Mouse (Mus musculus) megakaryocyte progenitor cell, adult 5-6 weeks (primary cell): ENCODE data around the gene Adam11. TPM values are rescaled to one million over a fixed set of nuclear protein-coding genes. Genes with fewer than 3 reads are reported as not detected.

Experiments used
- ATAC-seq: replicated peaks from 2 replicates; pipeline ENCODE4 v1.8.0; 2016; ENCODE audit warnings: mild to moderate bottlenecking, moderate TSS enrichment, inconsistent platforms; ENCODE audit not compliant: poor library complexity
- total RNA-seq, 2 experiments: library from RNA; stranded (forward) in 1 of 2; stranded (reverse) in 1 of 2; fragments of 157-497, 149-512 nt in 1 of 2; fragments of 200-1000 nt in 1 of 2; gene quantifications; 2 replicates each; pipeline versions ENCODE4 v1.2.3 to v1.2.4; 2015 to 2017

The Adam11 gene
- total RNA-seq, 2 experiments from 2014 or later = 2.9 TPM; not detected in 1

- ATAC-seq = peak; percentile 18
Observed at GRCm38 (mm10) chr11:102753591-102754324, 7.5 kb upstream of the Adam11 start.

DNA sequence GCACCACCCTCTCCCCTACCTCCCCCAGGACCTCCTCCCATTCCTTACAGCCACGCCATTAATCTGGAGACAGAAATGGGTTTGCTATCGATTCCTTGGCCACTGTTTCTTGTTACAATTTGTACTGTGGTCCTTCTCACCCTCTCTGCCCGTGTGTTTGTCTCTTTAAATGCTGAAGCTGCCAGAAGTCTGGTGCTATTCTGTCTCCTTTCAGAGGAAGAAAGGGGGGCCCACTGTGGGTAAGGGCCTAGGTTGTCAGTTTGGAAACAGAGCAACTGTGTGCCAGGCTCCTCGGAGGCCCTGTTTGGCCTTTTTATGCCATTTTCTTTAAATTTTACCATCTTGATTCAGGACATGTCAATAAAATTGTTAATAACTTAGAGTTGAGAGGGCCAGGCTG, 6.8 kb upstream of the Adam11 start:
- ATAC-seq = no peak

GRCm38 (mm10) chr11:102755391-102755790, 5.8 kb upstream of the Adam11 start:
- ATAC-seq = no peak

GRCm38 (mm10) chr11:102758977-102759376, 2.3 kb upstream of the Adam11 start:
- peak; percentile 67 for ATAC-seq

DNA sequence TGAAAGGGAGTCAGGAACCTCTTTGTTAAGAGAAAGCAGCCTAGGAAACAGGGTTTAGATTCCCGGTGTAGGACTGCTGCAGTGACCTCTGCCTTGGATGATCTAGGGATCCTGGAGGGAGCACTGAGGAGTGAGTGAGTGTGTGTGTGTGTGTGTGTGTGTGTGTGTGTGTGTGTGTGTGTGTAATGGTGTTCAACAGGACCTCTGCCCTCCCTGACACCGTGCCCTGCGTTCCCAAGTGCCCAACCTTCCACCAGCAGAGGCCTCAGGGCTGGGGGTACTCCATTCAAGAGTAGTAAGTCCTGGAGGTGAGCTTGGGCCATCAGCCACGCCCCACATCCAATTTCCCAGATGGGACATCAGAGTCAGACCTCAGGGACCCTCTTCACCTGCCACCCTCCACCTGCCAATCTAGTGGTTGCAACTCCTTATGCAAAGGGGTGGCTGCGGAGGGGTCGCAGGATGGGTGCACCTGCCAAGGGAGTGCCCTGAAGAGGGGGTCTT, 382 bp upstream of the Adam11 start:
- no peak for ATAC-seq

DNA sequence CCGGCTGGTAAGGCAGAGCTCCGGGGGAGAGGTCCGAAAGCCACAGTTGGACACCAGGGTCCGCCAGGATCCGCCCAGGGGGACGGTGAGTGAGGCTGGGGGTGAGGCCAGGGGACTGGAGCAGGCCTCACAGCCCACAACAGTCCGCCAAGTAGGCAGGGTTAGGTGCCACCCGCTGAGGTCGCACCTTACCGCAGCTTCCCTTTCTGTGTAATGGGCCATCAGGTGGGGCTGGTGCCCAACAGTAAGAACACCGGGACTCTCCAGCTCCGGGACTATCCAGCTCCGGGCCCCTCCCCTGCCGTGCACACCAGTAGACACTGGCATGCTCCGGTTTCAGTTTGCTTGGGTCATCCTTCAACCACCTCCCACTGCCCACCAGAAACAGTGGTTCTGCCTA, 1.0 kb downstream of the Adam11 start:
- peak; percentile 63 for ATAC-seq

- no peak for ATAC-seq
Observed at GRCm38 (mm10) chr11:102763009-102763767, 1.9 kb downstream of the Adam11 start.

- no peak for ATAC-seq
Observed at GRCm38 (mm10) chr11:102765416-102765815, 4.2 kb downstream of the Adam11 start.

DNA sequence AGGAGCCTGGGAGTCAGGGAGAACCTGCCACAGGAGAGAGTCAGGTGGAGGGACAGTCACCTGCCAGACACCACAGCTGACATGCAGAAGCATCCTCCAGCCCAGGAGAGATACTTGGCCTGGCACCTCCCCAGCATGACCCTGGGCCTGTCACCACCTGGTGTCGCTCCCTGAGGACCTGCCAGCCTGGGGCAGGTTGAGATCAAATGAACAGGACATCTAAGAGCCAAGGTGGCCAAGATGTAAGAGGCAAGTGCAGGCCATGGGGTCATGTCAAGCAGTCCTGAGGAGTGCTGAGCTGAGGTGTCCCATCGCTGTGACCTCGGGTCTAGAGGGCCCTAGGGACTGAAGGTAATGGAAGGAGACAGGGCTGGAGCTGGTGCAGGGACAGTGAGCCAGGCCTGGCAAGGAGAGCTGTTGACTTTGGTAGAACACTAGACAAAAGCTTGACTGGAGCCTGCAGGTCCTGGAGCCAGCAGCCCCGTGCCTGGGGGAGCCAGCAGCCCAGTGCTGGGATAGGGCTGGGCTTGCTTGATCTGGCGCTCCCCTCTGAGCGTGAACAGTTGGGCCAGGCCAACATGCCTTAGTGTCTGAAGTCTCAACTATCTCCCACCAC, 5.9 kb downstream of the Adam11 start:
- ATAC-seq = no peak

GRCm38 (mm10) chr11:102769141-102769540, 7.9 kb downstream of the Adam11 start:
- no peak for ATAC-seq

- no peak for ATAC-seq
Observed at GRCm38 (mm10) chr11:102769993-102770661, 8.9 kb downstream of the Adam11 start.

DNA sequence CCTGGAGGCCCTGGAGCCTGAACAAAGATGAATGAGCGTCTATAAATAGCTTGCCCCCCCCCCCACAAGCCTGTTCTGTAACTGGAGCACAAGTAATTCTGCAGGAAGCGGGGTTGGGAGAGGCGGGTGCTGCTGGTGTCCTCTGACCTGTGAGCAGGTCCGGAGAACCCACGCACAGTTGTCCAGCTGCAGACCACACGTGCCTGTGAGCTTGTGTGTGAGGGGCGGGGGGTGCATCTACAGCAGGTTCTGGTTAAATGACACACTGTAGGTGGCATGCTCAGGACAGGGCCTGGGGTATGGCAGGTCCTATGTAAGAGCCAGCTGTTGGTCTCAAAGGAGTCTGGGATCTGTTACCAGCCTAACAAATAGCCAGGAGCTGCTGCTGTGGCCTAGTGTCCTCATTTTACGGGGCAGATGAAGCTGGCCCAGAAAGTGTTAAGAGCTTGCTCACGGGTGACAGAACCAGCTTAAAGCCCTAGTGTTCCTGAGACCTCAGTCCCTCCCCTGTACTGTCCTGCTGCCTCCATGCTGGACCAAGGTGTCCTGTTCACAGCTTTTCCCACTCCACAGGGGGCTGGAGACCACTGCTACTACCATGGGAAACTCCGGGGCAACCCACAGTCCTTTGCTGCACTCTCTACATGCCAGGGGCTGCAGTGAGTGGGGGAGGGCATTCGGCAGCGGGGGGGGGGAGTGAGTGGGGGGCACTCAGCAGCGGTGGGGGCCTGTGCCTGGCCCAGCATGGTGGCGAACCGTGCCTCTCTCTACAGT, 9.6 kb downstream of the Adam11 start:
- no peak for ATAC-seq

DNA sequence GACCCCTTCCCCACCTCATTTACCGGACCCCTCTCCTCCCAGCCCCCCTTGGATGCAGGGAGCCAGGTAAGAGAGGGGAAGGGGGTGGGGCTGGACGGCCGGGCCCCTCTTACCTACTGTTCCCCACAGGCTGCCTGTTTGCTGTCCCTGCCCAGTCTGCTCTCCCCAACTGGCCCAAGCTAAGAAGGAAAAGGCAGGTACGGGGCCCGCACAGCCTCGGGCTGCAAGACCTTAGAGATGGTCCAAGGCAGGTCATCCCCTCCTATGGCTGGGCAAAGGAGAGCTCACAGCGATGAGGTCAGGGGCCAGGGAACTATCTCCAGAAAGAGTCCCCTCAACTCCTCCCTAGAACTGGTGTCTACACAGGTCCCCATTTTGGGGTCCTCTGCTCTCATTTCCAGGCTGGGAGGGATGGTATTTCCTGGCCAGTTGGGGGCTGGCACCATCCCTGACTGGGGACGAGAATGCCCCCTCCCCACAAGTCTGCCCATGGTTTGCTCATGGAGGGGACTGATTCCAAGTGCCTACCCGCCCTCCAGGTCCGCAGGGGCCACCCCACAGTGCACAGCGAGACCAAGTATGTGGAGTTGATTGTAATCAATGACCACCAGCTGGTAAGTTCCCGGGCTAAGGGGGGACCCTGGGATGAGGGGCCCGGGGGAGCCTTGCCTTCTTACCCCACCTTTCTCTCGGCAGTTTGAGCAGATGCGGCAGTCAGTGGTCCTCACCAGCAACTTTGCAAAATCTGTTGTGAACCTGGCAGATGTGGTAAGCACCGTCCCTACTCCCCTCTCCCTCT, 10.9 kb downstream of the Adam11 start:
- no peak for ATAC-seq

DNA sequence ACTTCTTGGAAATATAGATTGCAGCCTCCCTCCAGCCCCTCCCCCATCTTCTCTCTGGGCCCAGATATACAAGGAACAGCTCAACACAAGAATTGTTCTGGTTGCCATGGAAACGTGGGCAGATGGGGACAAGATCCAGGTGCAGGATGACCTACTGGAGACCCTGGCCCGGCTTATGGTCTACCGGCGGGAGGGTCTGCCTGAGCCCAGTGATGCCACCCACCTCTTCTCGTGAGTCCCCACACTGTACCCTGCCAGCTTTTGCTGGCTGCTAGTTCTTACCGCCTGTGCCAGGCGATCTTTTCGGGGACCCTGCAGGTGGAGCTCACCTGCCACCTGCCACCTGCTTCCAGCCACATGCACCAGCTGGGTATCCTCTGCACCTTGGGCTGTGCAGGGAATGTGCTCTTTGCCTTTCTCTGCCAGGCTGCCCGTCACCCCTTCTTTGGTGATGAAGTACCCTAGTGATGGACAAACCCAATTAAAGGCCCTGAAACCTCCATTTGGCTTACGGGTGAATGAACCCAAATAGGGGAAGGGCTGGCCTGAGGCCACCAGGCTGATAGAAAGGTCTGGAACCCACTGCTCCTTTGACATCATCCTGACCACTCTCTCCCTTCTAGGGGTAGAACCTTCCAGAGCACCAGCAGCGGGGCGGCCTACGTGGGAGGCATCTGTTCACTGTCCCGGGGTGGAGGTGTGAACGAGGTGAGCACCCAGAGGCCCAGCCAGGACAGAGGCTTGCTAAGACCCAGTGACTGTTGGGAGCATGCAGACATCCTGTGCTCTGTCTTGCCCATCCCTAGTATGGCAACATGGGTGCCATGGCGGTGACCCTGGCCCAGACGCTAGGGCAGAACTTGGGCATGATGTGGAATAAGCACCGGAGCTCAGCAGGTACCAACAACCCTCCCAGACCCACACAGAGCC, 11.8 kb downstream of the Adam11 start:
- ATAC-seq = no peak

- peak; percentile 88 for ATAC-seq
Observed at GRCm38 (mm10) chr11:102773713-102774611, 12.7 kb downstream of the Adam11 start.

DNA sequence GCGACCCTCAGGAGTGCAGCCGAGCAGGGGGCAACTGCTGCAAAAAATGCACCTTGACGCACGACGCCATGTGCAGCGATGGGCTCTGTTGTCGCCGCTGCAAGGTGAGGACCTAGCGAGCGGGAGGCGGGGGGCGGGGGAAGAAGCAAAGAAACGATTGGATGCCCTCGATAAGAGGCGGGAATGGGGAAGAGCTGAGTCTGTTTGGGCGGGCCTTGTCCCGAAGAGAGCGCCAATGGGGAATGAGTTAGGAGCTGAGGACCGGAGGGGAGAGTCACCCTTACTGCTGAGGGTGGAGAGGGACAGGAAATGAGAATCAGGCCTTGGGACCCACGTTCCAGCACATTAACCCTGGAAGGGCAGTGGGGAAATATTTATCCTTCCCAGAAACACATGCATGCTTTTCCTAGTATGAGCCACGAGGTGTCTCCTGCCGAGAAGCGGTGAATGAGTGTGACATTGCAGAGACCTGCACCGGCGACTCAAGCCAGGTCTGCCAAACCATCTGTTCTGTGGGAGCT, 13.4 kb downstream of the Adam11 start:
- peak; percentile 67 for ATAC-seq

- no peak for ATAC-seq
Observed at GRCm38 (mm10) chr11:102777598-102777997, 16.4 kb downstream of the Adam11 start.
